Mouse (Mus musculus) left cerebral cortex, postnatal 10 days (tissue): ENCODE results near the gene Gm3776. TPM values are rescaled to one million over a fixed set of nuclear protein-coding genes. Genes with fewer than 3 reads are reported as not detected.
A peak's percentile ranks its signal among the peaks of the same experiment; 100 is the strongest.
"Not testable (repeated sequence)": the region's sequence is repeated elsewhere in the genome, so short reads cannot be mapped to it uniquely, and the experiment has no call there.

Experiments used
- DNase-seq, 2 experiments: peaks; one replicate each; pipeline ENCODE4 v3.0.0; 2021 to 2022; ENCODE audit warnings: low spot score in 2 of 2, mixed read lengths in 1 of 2; ENCODE audit errors: extremely low spot score in 1 of 2
- intact Hi-C: fragments of 180-260 bp; cut with DNase I; formaldehyde crosslinking; loops from one replicate; pipeline ENCODE4 v1.15.1; 2025
- total RNA-seq, 2 experiments: library from RNA; stranded (reverse); gene quantifications; 2 replicates each; pipeline ENCODE4 v1.2.3; 2021

Gene Gm3776
- total RNA-seq: not detected

DNA sequence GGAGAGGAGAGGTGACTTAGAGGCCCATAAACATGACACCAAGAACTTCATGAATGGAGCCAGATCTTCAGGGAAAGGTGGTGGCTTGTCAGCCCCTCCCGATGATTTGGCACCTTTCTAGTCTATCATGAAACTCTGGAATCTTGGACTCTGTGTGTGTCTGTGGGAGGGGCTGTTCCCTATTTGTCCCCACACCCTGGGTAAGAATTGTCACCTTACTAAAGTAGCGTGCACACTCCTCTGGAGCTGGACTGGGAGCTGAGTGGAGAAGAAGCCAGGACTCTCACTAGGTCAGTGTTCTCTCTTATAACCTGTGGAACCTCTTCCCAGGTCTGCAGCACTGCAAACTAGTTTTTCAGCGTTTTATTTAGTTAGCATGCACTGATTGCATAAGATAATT lies at the start of gene Gm3776:
TSS of gene Gm3776 (plus strand) at position 216 of the 400 bp plus-strand sequence.
- intact Hi-C loops, DNase-seq: not testable (repeated sequence)

- DNase-seq: no peak
- intact Hi-C loops: no loop called here
Observed at GRCm38 (mm10) chr9:78208956-78209355, 48.0 kb upstream of the Gm3776 start.

- intact Hi-C loops: no loop called here
- DNase-seq: no peak
Observed at GRCm38 (mm10) chr9:78210079-78210478, 46.9 kb upstream of the Gm3776 start.

GRCm38 (mm10) chr9:78210821-78211220 lies 46.1 kb upstream of the Gm3776 start:
- no peak for DNase-seq
- intact Hi-C loops: no loop called here

GRCm38 (mm10) chr9:78211521-78211920 lies 45.4 kb upstream of the Gm3776 start:
- intact Hi-C loops: no loop called here
- DNase-seq: no peak

DNA sequence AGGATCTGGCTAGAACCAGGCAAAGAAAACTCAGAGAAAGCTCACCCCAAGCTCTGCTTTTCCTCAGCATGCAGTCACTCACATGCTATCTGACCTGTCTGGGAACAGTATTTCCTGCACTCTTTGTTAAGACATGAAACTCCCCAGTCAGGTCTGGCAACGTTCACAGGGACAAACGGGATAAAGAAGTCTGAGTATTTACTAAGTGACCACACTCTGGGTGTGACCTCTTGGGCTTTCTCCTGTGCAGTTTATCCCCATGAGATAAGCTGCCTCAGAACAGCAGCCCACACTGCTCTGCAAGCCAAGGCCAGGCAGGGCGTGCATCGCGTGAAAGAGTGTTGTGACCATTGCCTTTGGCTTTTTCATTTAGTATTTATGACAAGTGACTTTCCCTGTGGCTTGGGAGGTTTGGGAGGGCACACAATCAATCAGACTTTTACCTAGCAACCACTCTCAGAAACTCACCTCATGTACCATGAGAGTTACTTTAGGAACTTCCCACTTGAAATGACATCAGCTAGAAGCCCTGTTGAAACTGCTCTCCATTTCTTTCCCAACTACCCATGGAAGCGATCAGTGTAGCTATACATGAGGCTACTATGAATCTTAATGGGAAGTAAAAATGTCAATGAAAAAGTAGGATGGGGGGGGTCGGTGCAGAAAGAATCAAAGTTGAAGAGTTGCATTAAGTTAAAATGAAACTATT lies 44.4 kb upstream of the Gm3776 start:
- intact Hi-C loops: no loop called here
- no peak for DNase-seq

DNA sequence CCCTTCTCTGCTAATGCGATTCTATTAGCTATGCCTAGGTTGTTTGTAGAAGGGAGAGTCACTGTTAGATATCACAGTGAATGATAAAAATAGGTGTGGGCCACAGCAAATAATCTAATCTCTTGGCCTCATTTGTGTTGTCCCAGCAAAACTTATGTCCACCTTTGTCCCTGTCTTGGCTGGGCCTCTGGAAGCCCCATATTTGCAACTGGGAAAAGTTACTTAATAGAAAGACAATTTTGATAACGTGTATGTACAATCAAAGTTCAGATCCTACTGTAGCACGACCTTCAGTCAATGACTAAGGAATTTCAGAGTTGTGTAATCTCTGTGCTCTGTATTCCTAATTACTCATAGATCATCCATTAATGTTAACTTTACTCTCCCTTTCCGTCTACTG lies 39.9 kb upstream of the Gm3776 start:
- no peak for DNase-seq
- intact Hi-C loops: no loop called here

GRCm38 (mm10) chr9:78222616-78223015 lies 34.3 kb upstream of the Gm3776 start:
- intact Hi-C loops: loop anchor here (5.0 kb wide), 1 partner anchor 135 kb away; the partner anchor contains the start of gene Gsta2
- DNase-seq: no peak

GRCm38 (mm10) chr9:78223221-78223902 lies 33.6 kb upstream of the Gm3776 start:
- intact Hi-C loops: loop anchor here (5.0 kb wide), 1 partner anchor 134 kb away; the partner anchor contains the start of gene Gsta2
- no peak for DNase-seq

DNA sequence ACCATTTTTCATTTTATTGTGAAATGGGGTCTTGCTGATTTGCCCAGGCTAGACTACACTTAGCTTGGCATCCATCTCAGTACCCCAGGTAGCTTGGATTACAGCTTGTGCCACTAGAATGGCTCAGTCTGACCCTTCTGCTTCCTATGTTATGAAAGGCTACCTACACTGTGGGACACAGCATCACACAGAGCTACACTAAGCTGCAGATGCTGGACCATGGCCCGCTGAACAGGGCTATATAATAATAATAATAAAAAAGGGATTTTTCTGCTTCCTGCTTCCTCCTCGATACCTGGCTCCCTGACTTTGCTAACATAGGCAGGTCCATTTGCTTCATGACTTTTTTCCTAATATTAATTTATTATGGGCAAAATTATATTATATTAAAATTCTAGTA lies 32.5 kb upstream of the Gm3776 start:
- intact Hi-C loops: loop anchor here (5.0 kb wide), 1 partner anchor 133 kb away; the partner anchor contains the start of gene Gsta2
- DNase-seq: no peak

GRCm38 (mm10) chr9:78225304-78225703 lies 31.6 kb upstream of the Gm3776 start:
- DNase-seq: no peak
- intact Hi-C loops: no loop called here

- intact Hi-C loops: no loop called here
- DNase-seq: no peak
Observed at GRCm38 (mm10) chr9:78228122-78228521, 28.8 kb upstream of the Gm3776 start.

- DNase-seq, intact Hi-C loops: not testable (repeated sequence)
Observed at GRCm38 (mm10) chr9:78229658-78230057, 27.3 kb upstream of the Gm3776 start.

GRCm38 (mm10) chr9:78230461-78230860 lies 26.5 kb upstream of the Gm3776 start, which contains the start of gene Gsta1:
TSS of gene Gsta1 (plus strand) at chr9:78230656.
- intact Hi-C loops, DNase-seq: not testable (repeated sequence)

DNA sequence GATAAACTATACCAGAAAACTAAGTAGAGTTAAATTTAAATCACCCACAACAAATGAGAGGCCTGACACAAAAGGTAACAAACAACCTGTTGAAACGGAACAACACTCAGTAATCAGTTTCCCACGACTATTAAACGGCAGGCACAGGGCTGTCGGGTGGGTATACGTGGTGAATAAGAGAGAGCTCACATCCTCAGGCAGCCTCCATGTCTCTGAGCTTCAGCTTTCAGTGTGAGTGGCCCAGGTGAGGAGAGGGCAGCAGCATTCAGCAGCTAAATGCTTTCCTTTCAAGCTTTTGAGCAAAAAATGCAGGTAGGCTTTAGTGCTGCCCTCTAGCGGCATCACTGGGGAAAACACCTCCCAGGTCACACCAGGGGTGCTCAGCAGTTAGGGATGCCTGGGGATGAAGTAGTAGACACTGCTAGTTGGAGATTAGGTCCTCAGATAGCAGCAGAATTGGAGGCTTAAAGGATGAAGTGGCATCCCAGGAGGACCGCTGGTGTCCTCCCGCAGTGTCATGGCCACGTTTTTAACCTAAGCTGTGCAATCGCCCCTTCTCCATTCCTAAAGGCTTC lies 23.7 kb upstream of the Gm3776 start:
- DNase-seq, intact Hi-C loops: not testable (repeated sequence)

GRCm38 (mm10) chr9:78255683-78256470 lies 1.1 kb upstream of the Gm3776 start:
- DNase-seq, intact Hi-C loops: not testable (repeated sequence)

- DNase-seq: peak in 1 of 2 experiments; percentile 23
- intact Hi-C loops: not testable (repeated sequence)
Observed at GRCm38 (mm10) chr9:78259688-78260087, 2.8 kb downstream of the Gm3776 start.

DNA sequence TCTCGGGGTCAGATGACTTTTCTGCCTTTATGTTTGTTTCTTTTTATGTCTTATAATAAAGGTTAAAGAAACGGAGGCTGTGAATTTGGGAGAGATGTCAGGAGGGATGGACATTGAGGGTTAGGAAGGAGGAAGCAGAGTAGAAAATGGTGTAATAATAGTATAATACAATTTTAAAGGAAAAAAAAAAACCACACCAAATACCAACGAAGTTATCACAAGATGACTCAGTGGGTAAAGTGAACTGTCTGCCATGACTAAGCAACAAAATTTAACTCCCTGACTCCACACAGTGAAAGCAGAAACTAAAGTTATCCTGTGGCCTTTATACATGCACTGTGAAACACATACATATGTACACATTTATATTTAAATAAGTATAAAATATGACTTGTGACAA lies 14.0 kb downstream of the Gm3776 start:
- intact Hi-C loops: not testable (repeated sequence)

More for the DNA sequence above, 14.0 kb downstream of the Gm3776 start:
- DNase-seq: not testable (repeated sequence)
